Mouse (Mus musculus) heart, postnatal 0 days (tissue): Measurements from ENCODE around the gene Trio.

ENCODE experiments used
- CTCF ChIP-seq: IDR thresholded peaks from 2 replicates; pipeline ENCODE4 v1.5.1; 2016; ENCODE audit warnings: antibody characterized with exemption, control low read depth, low read depth
- EP300 ChIP-seq: IDR thresholded peaks from 2 replicates; pipeline ENCODE4 v1.6.1; 2016; ENCODE audit warnings: antibody characterized with exemption, low read depth

DNA sequence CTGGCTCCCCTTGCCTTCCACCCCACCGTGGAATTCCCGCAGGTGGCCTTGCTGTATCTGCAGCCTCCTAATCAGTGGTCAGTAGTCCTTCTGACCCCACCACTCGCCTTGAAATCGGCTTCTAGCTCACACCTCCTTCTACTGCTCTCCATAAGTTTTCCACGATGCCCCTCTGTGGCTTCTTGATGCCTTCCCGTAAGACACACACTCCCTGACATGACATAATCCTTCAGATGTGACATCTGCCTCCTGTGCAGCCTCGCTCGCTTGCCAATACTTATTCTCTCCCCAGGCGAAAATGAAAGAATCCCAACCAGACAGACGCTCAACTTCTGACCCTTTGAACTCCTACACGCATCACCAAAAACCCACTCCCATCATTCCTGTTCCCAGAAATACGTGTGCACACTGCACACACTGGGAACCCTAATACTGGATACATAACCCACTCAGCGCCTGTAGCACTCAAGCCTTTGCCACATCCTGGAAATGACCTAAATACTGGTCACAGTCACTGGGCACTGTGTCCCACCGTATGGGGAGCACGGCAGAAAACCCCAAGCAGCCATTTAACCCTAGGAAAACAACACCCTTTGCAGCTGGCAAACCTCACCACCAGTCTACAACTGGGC, 100.5 kb downstream of the Trio start:
- TF ChIP-seq CTCF, result no peak
- no peak for TF ChIP-seq EP300
